Mouse (Mus musculus) MEL (cell line): ENCODE data around the gene Numa1. TPM values are rescaled to one million over a fixed set of nuclear protein-coding genes. Genes with fewer than 3 reads are reported as not detected.

ENCODE experiments used
- DNase-seq: peaks from one replicate; pipeline ENCODE4 v3.0.0; 2011; ENCODE audit warnings: low read depth, low spot score
- H3K27ac ChIP-seq: 2 replicates; pipeline ENCODE4 v1.5.1; 2012; ENCODE audit warnings: low read depth, mild to moderate bottlenecking, control low read depth, low read length, moderate library complexity; ENCODE audit not compliant: control insufficient read depth
- H3K27me3 ChIP-seq, 2 experiments: fragments of 150-350 bp in 1 of 2; sonication (generic) in 1 of 2; 2 replicates each; pipeline ENCODE4 v1.6.1; 2012; ENCODE audit warnings: low read length in 2 of 2, mild to moderate bottlenecking in 2 of 2, improper control_type of control experiment in 1 of 2, moderate library complexity in 1 of 2; ENCODE audit not compliant: insufficient read depth in 2 of 2, control insufficient read depth in 1 of 2
- H3K36me3 ChIP-seq, 2 experiments: 2 replicates each; pipeline ENCODE4 v1.6.1; 2012 to 2014; ENCODE audit warnings: low read length in 2 of 2, improper control_type of control experiment in 1 of 2, inconsistent platforms in 1 of 2, mild to moderate bottlenecking in 1 of 2; ENCODE audit not compliant: insufficient read depth in 2 of 2, control insufficient read depth in 1 of 2
- H3K4me1 ChIP-seq, 2 experiments: fragments of 150-350 bp in 1 of 2; sonication (generic) in 1 of 2; 2 replicates each; pipeline ENCODE4 v1.6.1; 2012; ENCODE audit warnings: low read length in 2 of 2, improper control_type of control experiment in 1 of 2, mild to moderate bottlenecking in 1 of 2; ENCODE audit not compliant: insufficient read depth in 2 of 2, control insufficient read depth in 1 of 2
- H3K4me3 ChIP-seq, 2 experiments: fragments of 150-350 bp in 1 of 2; sonication (generic) in 1 of 2; 2 replicates each; pipeline ENCODE4 v1.5.1; 2012; ENCODE audit warnings: low read depth in 2 of 2, low read length in 2 of 2, mild to moderate bottlenecking in 2 of 2, moderate library complexity in 2 of 2, control low read depth in 1 of 2, improper control_type of control experiment in 1 of 2; ENCODE audit not compliant: control insufficient read depth in 1 of 2, insufficient read depth in 1 of 2
- H3K79me2 ChIP-seq: 2 replicates; pipeline ENCODE4 v1.6.1; 2012; ENCODE audit warnings: mild to moderate bottlenecking, low read length, moderate library complexity; ENCODE audit not compliant: control insufficient read depth, poor library complexity, insufficient read depth
- H3K9ac ChIP-seq: 2 replicates; pipeline ENCODE4 v1.6.1; 2012; ENCODE audit warnings: low read depth, mild to moderate bottlenecking, control low read depth, low read length, moderate library complexity; ENCODE audit not compliant: control insufficient read depth, poor library complexity, severe bottlenecking
- H3K9me3 ChIP-seq: fragments of 150-350 bp; sonication (generic); replicated peaks from 2 replicates; pipeline ENCODE4 v1.6.1; 2012; ENCODE audit warnings: mild to moderate bottlenecking, low read length, improper control_type of control experiment, moderate library complexity; ENCODE audit not compliant: insufficient read depth
- BHLHE40 ChIP-seq: IDR thresholded peaks from 2 replicates; pipeline ENCODE4 v1.6.1; 2012; ENCODE audit warnings: low read depth, mild to moderate bottlenecking, inconsistent platforms, low read length, improper control_type of control experiment, borderline replicate concordance
- CHD1 ChIP-seq: IDR thresholded peaks from 2 replicates; pipeline ENCODE4 v1.6.1; 2012; ENCODE audit warnings: low read depth, mild to moderate bottlenecking, inconsistent platforms, low read length, improper control_type of control experiment
- CTCF ChIP-seq, 3 experiments: IDR thresholded peaks in 2 of 3; conservative IDR thresholded peaks in 1 of 3; 2 replicates each; pipeline ENCODE4 v1.5.1; 2011 to 2012; ENCODE audit warnings: low read length in 3 of 3, low read depth in 2 of 3, mild to moderate bottlenecking in 2 of 3, improper control_type of control experiment in 1 of 3, inconsistent platforms in 1 of 3, mixed read lengths in 1 of 3, moderate library complexity in 1 of 3; ENCODE audit not compliant: control insufficient read depth in 1 of 3, insufficient read depth in 1 of 3, poor library complexity in 1 of 3, severe bottlenecking in 1 of 3
- E2F4 ChIP-seq: IDR thresholded peaks from 2 replicates; pipeline ENCODE4 v1.6.1; 2011; ENCODE audit warnings: low read depth, low read length, improper control_type of control experiment, borderline replicate concordance
- EP300 ChIP-seq, 2 experiments: IDR thresholded peaks; 2 replicates each; pipeline ENCODE4 v1.6.1; 2011; ENCODE audit warnings: improper control_type of control experiment in 2 of 2, low read length in 2 of 2, low read depth in 1 of 2, mild to moderate bottlenecking in 1 of 2
- GABPA ChIP-seq: IDR thresholded peaks from 2 replicates; pipeline ENCODE4 v1.6.1; 2012; ENCODE audit warnings: low read depth, mild to moderate bottlenecking, inconsistent platforms, low read length, improper control_type of control experiment, moderate library complexity
- JUND ChIP-seq: IDR thresholded peaks from 2 replicates; pipeline ENCODE4 v1.6.1; 2011; ENCODE audit warnings: low read depth, mild to moderate bottlenecking, improper control_type of control experiment, low read length
- KAT2A ChIP-seq: conservative IDR thresholded peaks from 2 replicates; pipeline ENCODE4 v1.6.1; 2012; ENCODE audit warnings: low read depth, low read length, improper control_type of control experiment, inconsistent platforms
- MAFK ChIP-seq: IDR thresholded peaks from 2 replicates; pipeline ENCODE4 v1.6.1; 2011; ENCODE audit warnings: low read depth, mild to moderate bottlenecking, low read length, improper control_type of control experiment, borderline replicate concordance
- MAX ChIP-seq: IDR thresholded peaks from 2 replicates; pipeline ENCODE4 v1.6.1; 2011; ENCODE audit warnings: low read length, improper control_type of control experiment
- MEF2A ChIP-seq: IDR thresholded peaks from 2 replicates; pipeline ENCODE4 v1.6.1; 2014; ENCODE audit warnings: low read depth, mild to moderate bottlenecking, inconsistent platforms, low read length, improper control_type of control experiment; ENCODE audit not compliant: poor library complexity, insufficient replicate concordance, severe bottlenecking; ENCODE audit errors: extremely low read depth
- MXI1 ChIP-seq: IDR thresholded peaks from 2 replicates; pipeline ENCODE4 v1.6.1; 2011; ENCODE audit warnings: mild to moderate bottlenecking, low read depth, low read length, improper control_type of control experiment
- MYB ChIP-seq: IDR thresholded peaks from 2 replicates; pipeline ENCODE4 v1.6.1; 2011; ENCODE audit warnings: mild to moderate bottlenecking, low read depth, low read length, improper control_type of control experiment
- MYC ChIP-seq: IDR thresholded peaks from 2 replicates; pipeline ENCODE4 v1.6.1; 2011; ENCODE audit warnings: low read depth, mild to moderate bottlenecking, low read length, improper control_type of control experiment, moderate library complexity
- POLR2A ChIP-seq, 2 experiments: IDR thresholded peaks; 2 replicates each; pipeline ENCODE4 v1.6.1; 2011 to 2012; ENCODE audit warnings: low read length in 2 of 2, mild to moderate bottlenecking in 2 of 2, control low read depth in 1 of 2, improper control_type of control experiment in 1 of 2, low read depth in 1 of 2, moderate library complexity in 1 of 2; ENCODE audit not compliant: control insufficient read depth in 1 of 2, insufficient read depth in 1 of 2, poor library complexity in 1 of 2
- POLR2AphosphoS2 ChIP-seq: IDR thresholded peaks from 2 replicates; pipeline ENCODE4 v1.6.1; 2011; ENCODE audit warnings: low read length, improper control_type of control experiment
- TAL1 ChIP-seq: IDR thresholded peaks from 2 replicates; pipeline ENCODE4 v1.6.1; 2012; ENCODE audit warnings: mild to moderate bottlenecking, inconsistent platforms, low read length, moderate library complexity, mixed read lengths
- TBP ChIP-seq: IDR thresholded peaks from 2 replicates; pipeline ENCODE4 v1.8.0; 2011; ENCODE audit warnings: low read depth, low read length, improper control_type of control experiment
- UBTF ChIP-seq: IDR thresholded peaks from 2 replicates; pipeline ENCODE4 v1.6.1; 2012; ENCODE audit warnings: low read depth, mild to moderate bottlenecking, inconsistent platforms, low read length, improper control_type of control experiment, moderate library complexity, borderline replicate concordance; ENCODE audit not compliant: insufficient read depth
- ZC3H11A ChIP-seq: IDR thresholded peaks from 2 replicates; pipeline ENCODE4 v1.6.1; 2012; ENCODE audit warnings: low read depth, mild to moderate bottlenecking, inconsistent platforms, low read length, improper control_type of control experiment
- ZMIZ1 ChIP-seq: IDR thresholded peaks from 2 replicates; pipeline ENCODE4 v1.6.1; 2012; ENCODE audit warnings: low read depth, mild to moderate bottlenecking, inconsistent platforms, low read length, improper control_type of control experiment, moderate library complexity
- polyA plus RNA-seq, 2 experiments: library from polyadenylated mRNA; stranded (reverse) in 1 of 2; unstranded in 1 of 2; fragments of >175 nt in 1 of 2; fragments of >200 nt in 1 of 2; gene quantifications; 2 replicates each; pipeline versions ENCODE4 v1.2.1 to v1.2.4; 2012; ENCODE audit warnings: low replicate concordance in 2 of 2, low read depth in 1 of 2; ENCODE audit not compliant: insufficient read length in 2 of 2, insufficient read depth in 1 of 2, missing spikeins in 1 of 2
- total RNA-seq: library from RNA; depleted of rRNA; stranded (reverse); fragments of 300-350 nt; gene quantifications from 2 replicates; pipeline ENCODE4 v1.2.3, GENCODE M21; 2012

Numa1 gene
- total and polyA plus RNA-seq, 3 experiments, result 48.7 to 91.2 (median 50.0) TPM

- peaks cover 0 to 13% of the 10 kb centered on the region in 2 experiments; a peak in 2 of 4 replicates for H3K36me3 ChIP-seq
- no peaks in the 10 kb centered on the region for H3K4me1 ChIP-seq
- no peaks in the 10 kb centered on the region for H3K9me3 ChIP-seq
- no peaks in the 10 kb centered on the region for H3K27me3 ChIP-seq
- no peak for TF ChIP-seq UBTF
- TF ChIP-seq MYB, result no peak
- no peak for TF ChIP-seq MYC
- TF ChIP-seq E2F4, result no peak
- no peak for TF ChIP-seq TBP
- no peak for TF ChIP-seq JUND
- TF ChIP-seq POLR2AphosphoS2, result no peak
- TF ChIP-seq EP300 (IDR thresholded peaks at IDR 0.05; ENCODE audit: low read depth in 1 of 2, low read length in 2 of 2), result no peak
- TF ChIP-seq POLR2A (IDR thresholded peaks at IDR 0.05; ENCODE audit: control insufficient read depth in 1 of 2, insufficient read depth in 1 of 2, low read depth in 1 of 2, low read length in 2 of 2, poor library complexity in 1 of 2), result no peak
- TF ChIP-seq MEF2A, result no peak
- TF ChIP-seq CTCF (IDR thresholded peaks at IDR 0.05 in 2 of 3, conservative IDR thresholded peaks at IDR 0.05 in 1 of 3; ENCODE audit: control insufficient read depth in 1 of 3, insufficient read depth in 1 of 3, low read depth in 2 of 3, low read length in 3 of 3, poor library complexity in 1 of 3, severe bottlenecking in 1 of 3), result no peak
- no peak for TF ChIP-seq BHLHE40
- TF ChIP-seq ZC3H11A, result no peak
- no peak for TF ChIP-seq ZMIZ1
- no peak for TF ChIP-seq TAL1
- no peak for DNase-seq
- H3K4me3 ChIP-seq, result no peak overlapping the region
- H3K79me2 ChIP-seq, result no peaks in the 10 kb centered on the region
- no peak overlapping the region for H3K27ac ChIP-seq
- H3K9ac ChIP-seq, result no peak overlapping the region
These were observed 66.4 kb downstream of the Numa1 start for GRCm38 (mm10) chr7:102000296-102000695.

- Histone ChIP-seq H3K9ac (no peak overlapping the region), H3K27me3 (no peaks in the 10 kb centered on the region), H3K79me2 (no peaks in the 10 kb centered on the region), H3K4me1 (no peaks in the 10 kb centered on the region), H3K36me3 (peaks cover 2 to 14% of the 10 kb centered on the region in 2 experiments), H3K27ac (no peak overlapping the region), H3K4me3 (no peak overlapping the region), H3K9me3 (no peaks in the 10 kb centered on the region)
- TF ChIP-seq CHD1 (no peak), MXI1 (no peak), KAT2A (no peak), TAL1 (no peak), GABPA (no peak), MAX (no peak), MEF2A (no peak), MAFK (no peak), POLR2A (IDR thresholded peaks at IDR 0.05; ENCODE audit: control insufficient read depth in 1 of 2, insufficient read depth in 1 of 2, low read depth in 1 of 2, low read length in 2 of 2, poor library complexity in 1 of 2) (no peak)
- no peak for DNase-seq
These were observed 67.2 kb downstream of the Numa1 start for GRCm38 (mm10) chr7:102000921-102001630.
